Mouse (Mus musculus): ENCODE data around the gene Dock3. TPM values are rescaled to one million over a fixed set of nuclear protein-coding genes. Genes with fewer than 3 reads are reported as not detected.
"Not testable (repeated sequence)": the region's sequence is repeated elsewhere in the genome, so short reads cannot be mapped to it uniquely, and the experiment has no call there.

Dock3 gene
- total RNA-seq, 2 experiments from 2014 or later = 188 to 213 TPM

GRCm38 (mm10) chr9:107260836-107261235 lies 29.1 kb upstream of the Dock3 start:
- intact Hi-C loops (cut with DNase I) = no loop called here
- peak in 1 of 2 experiments; percentile 55 for DNase-seq (ENCODE audit: low spot score in 2 of 2)

GRCm38 (mm10) chr9:107260429-107260828 lies 28.7 kb upstream of the Dock3 start:
- intact Hi-C loops (cut with DNase I) = no loop called here
- DNase-seq (ENCODE audit: low spot score in 2 of 2) = no peak

- intact Hi-C loops (cut with DNase I) = loop anchor here (2.0 to 10.0 kb wide), 3 partner anchors 29 to 325 kb away; partner anchors contain the start of gene Dock3
- DNase-seq (ENCODE audit: low spot score in 2 of 2) = peak; percentile 83 to 97
Measured at GRCm38 (mm10) chr9:107259571-107259970, 27.9 kb upstream of the Dock3 start.

GRCm38 (mm10) chr9:107255596-107255995 lies 23.9 kb upstream of the Dock3 start:
- DNase-seq (ENCODE audit: low spot score in 2 of 2) = no peak
- intact Hi-C loops (cut with DNase I) = loop anchor here (5.0 to 10.0 kb wide), 2 partner anchors 168 to 321 kb away; no protein-coding TSS in a partner anchor

GRCm38 (mm10) chr9:107254925-107255324 lies 23.2 kb upstream of the Dock3 start:
- no peak for DNase-seq (ENCODE audit: low spot score in 2 of 2)
- intact Hi-C loops (cut with DNase I) = loop anchor here (5.0 to 10.0 kb wide), 2 partner anchors 168 to 320 kb away; no protein-coding TSS in a partner anchor

- intact Hi-C loops (cut with DNase I) = loop anchor here (10.0 kb wide), 1 partner anchor 320 kb away; no protein-coding TSS in a partner anchor
Measured at GRCm38 (mm10) chr9:107254476-107254875, 22.8 kb upstream of the Dock3 start.

GRCm38 (mm10) chr9:107252164-107252563 lies 20.5 kb upstream of the Dock3 start:
- intact Hi-C loops (cut with DNase I) = loop anchor here (10.0 kb wide), 1 partner anchor 317 kb away; no protein-coding TSS in a partner anchor
- DNase-seq (ENCODE audit: low spot score in 2 of 2) = peak; percentile 72 to 89

More at GRCm38 (mm10) chr9:107254476-107254875, 22.8 kb upstream of the Dock3 start:
- peak; percentile 83 to 93 for DNase-seq (ENCODE audit: low spot score in 2 of 2)

- DNase-seq (ENCODE audit: low spot score in 2 of 2) = peak in 1 of 2 experiments; percentile 88
- intact Hi-C loops (cut with DNase I) = loop anchor here (10.0 kb wide), 1 partner anchor 316 kb away; no protein-coding TSS in a partner anchor
Measured at GRCm38 (mm10) chr9:107250416-107251337, 19.0 kb upstream of the Dock3 start.

- intact Hi-C loops (cut with DNase I) = no loop called here
- peak in 1 of 2 experiments; percentile 91 for DNase-seq (ENCODE audit: low spot score in 2 of 2)
Measured at GRCm38 (mm10) chr9:107249154-107249553, 17.4 kb upstream of the Dock3 start.

GRCm38 (mm10) chr9:107246170-107246569 lies 14.5 kb upstream of the Dock3 start:
- intact Hi-C loops (cut with DNase I) = loop anchor here (1.0 kb wide), 1 partner anchor 43 kb away; the partner anchor contains the start of gene Mapkapk3
- no peak for DNase-seq (ENCODE audit: low spot score in 2 of 2)

- no peak for DNase-seq (ENCODE audit: low spot score in 2 of 2)
- intact Hi-C loops (cut with DNase I) = no loop called here
Measured at GRCm38 (mm10) chr9:107245311-107245710, 13.6 kb upstream of the Dock3 start.

GRCm38 (mm10) chr9:107236151-107236550 lies 4.4 kb upstream of the Dock3 start:
- intact Hi-C loops (cut with DNase I) = no loop called here
- no peak for DNase-seq (ENCODE audit: low spot score in 2 of 2)

- peak in 1 of 2 experiments; percentile 85 for DNase-seq (ENCODE audit: low spot score in 2 of 2)
- intact Hi-C loops (cut with DNase I) = no loop called here
Measured at GRCm38 (mm10) chr9:107235261-107235660, 3.6 kb upstream of the Dock3 start.

GRCm38 (mm10) chr9:107232140-107232539 lies 431 bp upstream of the Dock3 start:
- peak in 1 of 2 experiments; percentile 4 for DNase-seq (ENCODE audit: low spot score in 2 of 2)
- intact Hi-C loops (cut with DNase I) = loop anchor here (5.0 kb wide), 1 partner anchor 230 kb away; no protein-coding TSS in a partner anchor

- intact Hi-C loops (cut with DNase I) = loop anchor here (2.0 to 5.0 kb wide), 2 partner anchors 28 to 229 kb away; no protein-coding TSS in a partner anchor
- peak in 1 of 2 experiments; percentile 70 for DNase-seq (ENCODE audit: low spot score in 2 of 2)
Measured at GRCm38 (mm10) chr9:107230991-107231538, 644 bp downstream of the Dock3 start.

- intact Hi-C loops (cut with DNase I) = no loop called here
- DNase-seq (ENCODE audit: low spot score in 2 of 2) = no peak
Measured at GRCm38 (mm10) chr9:107224597-107224996, 7.1 kb downstream of the Dock3 start.

- DNase-seq (ENCODE audit: low spot score in 2 of 2); intact Hi-C loops (cut with DNase I): not testable (repeated sequence)
Measured at GRCm38 (mm10) chr9:107174831-107175230, 56.9 kb downstream of the Dock3 start.

- intact Hi-C loops (cut with DNase I) = no loop called here
- DNase-seq (ENCODE audit: low spot score in 2 of 2) = no peak
Measured at GRCm38 (mm10) chr9:107165792-107166191, 65.9 kb downstream of the Dock3 start.

GRCm38 (mm10) chr9:107164825-107165224 lies 66.9 kb downstream of the Dock3 start:
- intact Hi-C loops (cut with DNase I) = no loop called here

GRCm38 (mm10) chr9:107156388-107156787 lies 75.3 kb downstream of the Dock3 start:
- intact Hi-C loops (cut with DNase I); DNase-seq (ENCODE audit: low spot score in 2 of 2): not testable (repeated sequence)

More at GRCm38 (mm10) chr9:107164825-107165224, 66.9 kb downstream of the Dock3 start:
- no peak for DNase-seq (ENCODE audit: low spot score in 2 of 2)

Measured in left cerebral cortex, postnatal 25 days (tissue).